Mouse (Mus musculus) brain, embryonic 14.5 days (tissue): ENCODE data around the gene Alas2. TPM values are rescaled to one million over a fixed set of nuclear protein-coding genes. Genes with fewer than 3 reads are reported as not detected.

Experiments used
- DNase-seq: peaks from one replicate; pipeline ENCODE4 v3.0.0-alpha.2; 2011; ENCODE audit warnings: low read depth
- CTCF ChIP-seq: fragments of 200-500 bp; IDR thresholded peaks from 2 replicates; pipeline ENCODE4 v1.5.1; 2012; ENCODE audit warnings: inconsistent platforms, mild to moderate bottlenecking, moderate library complexity, borderline replicate concordance; ENCODE audit not compliant: insufficient read depth, insufficient read length; ENCODE audit errors: extremely low read depth
- POLR2A ChIP-seq: fragments of 200-500 bp; IDR thresholded peaks from 2 replicates; pipeline ENCODE4 v1.6.1; 2012; ENCODE audit warnings: mild to moderate bottlenecking, inconsistent platforms, borderline replicate concordance; ENCODE audit not compliant: poor library complexity, insufficient read depth, insufficient read length, severe bottlenecking; ENCODE audit errors: extremely low read depth
- polyA plus RNA-seq: library from polyadenylated mRNA; depleted of rRNA; stranded (reverse); fragments of >200 nt; gene quantifications from 2 replicates; pipeline ENCODE4 v1.2.3, GENCODE M21; 2012; rRNA removed

Alas2 gene
- polyA plus RNA-seq, 1 experiment: 22.9 TPM

DNA sequence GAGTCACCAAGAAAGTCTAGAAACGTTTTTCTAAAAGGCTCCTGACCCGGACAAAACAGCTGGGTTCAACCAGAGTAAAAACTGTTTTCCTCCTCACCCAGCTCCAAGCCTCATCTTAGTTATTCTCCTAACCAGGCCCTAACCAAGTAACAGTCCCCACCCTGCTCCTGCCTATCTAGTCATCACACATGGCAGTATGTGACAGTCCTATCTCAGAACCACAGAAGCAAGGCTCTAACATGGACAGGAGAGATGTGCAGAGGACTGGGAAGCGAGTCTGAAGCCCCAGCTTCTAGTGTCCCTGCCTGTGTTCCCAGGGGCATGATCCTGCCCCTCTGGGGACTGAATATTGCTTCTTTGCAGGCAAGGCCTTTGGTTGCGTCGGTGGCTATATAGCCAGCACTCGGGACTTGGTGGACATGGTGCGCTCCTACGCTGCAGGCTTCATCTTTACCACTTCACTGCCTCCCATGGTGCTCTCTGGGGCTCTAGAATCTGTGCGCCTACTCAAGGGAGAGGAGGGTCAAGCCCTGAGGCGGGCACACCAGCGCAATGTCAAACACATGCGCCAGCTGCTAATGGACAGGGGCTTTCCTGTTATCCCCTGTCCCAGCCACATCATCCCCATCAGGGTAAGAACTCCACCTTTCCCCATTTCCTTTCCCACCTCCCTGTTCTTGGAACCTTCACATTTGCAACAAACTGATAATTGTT, 17.6 kb downstream of the Alas2 start:
- DNase-seq: no peak
- TF ChIP-seq POLR2A: no peak
- no peak for TF ChIP-seq CTCF

DNA sequence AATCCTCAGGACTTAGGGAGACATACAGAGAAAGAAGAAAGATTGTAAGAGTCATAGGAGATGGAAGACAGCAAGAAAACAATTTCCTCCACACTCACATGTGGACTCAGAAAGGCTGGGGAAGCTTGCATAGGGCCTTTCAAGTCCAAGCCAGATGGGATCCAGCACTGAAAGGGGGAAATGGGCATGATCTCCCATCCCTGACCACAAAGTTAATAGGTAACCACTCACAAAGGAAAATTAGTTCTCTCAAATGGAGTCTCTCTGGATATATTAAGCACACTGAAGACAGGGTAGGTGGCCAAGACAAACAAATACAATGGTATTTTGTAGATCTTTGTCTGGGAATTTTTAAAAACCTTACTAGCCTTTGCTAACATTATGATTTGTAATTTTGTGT, 34.7 kb downstream of the Alas2 start:
- TF ChIP-seq POLR2A (no peak), CTCF (no peak)
- DNase-seq: no peak

DNA sequence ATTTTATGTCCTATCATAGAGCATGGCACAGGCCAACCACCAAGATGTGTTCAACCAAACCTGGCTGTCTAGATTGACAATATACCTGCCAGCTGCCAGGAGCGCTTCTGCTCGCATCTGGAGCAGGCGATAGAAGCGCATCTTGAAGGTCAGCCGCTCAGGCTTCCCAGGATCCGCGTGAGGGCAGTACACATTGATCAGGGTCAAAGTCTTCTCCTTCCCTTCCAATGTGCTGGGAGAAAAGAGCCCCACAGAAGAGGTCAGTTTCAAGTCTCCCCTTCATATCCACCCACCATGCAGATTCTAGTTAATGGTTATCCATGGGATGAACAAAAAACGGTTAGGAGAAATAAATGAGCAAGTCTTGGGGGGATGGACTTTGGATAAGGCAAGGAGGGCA, 37.9 kb downstream of the Alas2 start:
- DNase-seq: no peak
- TF ChIP-seq CTCF (no peak), POLR2A (no peak)

DNA sequence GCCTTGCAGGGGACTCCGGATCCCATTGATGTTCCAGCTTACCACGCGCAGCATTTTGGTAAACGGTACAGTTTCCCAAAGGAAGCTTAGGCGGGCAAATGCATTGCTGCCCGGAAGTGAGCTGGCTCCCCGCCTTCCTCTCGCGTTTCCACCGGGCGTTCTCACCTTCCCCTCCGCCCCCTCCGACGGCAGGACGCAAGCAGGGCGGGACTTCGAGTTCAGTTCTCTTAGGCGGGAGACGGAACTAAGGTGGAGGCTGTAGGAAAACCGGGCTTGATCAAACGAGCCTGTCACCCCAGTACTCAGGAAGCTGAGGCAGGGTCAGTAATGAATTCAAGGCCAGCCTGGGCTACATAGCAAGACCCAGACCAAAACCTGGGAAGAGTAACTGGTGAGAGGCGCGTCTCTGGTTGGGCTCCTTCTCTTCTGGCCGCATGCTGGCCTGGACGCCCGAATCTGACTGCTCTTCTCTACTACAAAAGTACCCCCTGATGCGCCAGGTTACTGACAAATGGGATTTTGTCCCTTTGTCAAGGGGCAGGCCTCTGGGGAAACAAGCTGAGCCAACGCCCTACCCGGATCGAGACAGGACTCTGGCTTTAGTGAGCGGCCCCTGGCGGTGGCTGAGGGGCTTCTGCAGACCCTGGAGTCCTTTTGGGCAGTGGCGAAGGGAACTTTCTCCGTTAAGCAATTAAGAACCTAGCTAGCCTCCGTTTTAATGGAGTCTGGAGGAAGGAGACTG, 41.0 kb downstream of the Alas2 start, which contains the start of gene Pfkfb1:
TSS of gene Pfkfb1 (plus strand) at position 207 of the 742 bp plus-strand sequence.
- peak; percentile 94 for DNase-seq
- TF ChIP-seq CTCF (peak; percentile 62), POLR2A (peak; percentile 28; the same call in 1 of the 2 replicates)

DNA sequence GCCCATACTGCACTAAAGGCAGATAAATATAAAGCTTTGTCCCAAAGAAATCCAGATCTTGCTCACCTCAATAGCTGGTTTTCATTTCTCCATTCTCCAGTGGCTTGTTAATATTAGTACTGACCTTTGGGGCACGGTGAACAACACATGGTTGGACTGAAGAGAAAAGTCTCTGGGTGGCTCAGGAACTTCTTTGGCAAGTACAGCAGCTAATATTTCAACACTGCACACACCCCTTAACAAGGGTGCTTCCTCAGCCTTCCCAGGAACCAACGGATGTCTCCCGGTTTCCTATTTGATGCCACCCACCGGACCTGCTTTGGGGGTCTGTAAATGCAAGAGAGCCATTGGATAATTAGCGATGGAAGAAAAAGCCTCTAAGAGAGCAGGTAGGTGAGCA, 42.5 kb downstream of the Alas2 start, which contains the start of gene Apex2:
TSS of gene Apex2 (minus strand) at position 173 of the 400 bp plus-strand sequence.
- no peak for DNase-seq
- TF ChIP-seq POLR2A (no peak), CTCF (no peak)

DNA sequence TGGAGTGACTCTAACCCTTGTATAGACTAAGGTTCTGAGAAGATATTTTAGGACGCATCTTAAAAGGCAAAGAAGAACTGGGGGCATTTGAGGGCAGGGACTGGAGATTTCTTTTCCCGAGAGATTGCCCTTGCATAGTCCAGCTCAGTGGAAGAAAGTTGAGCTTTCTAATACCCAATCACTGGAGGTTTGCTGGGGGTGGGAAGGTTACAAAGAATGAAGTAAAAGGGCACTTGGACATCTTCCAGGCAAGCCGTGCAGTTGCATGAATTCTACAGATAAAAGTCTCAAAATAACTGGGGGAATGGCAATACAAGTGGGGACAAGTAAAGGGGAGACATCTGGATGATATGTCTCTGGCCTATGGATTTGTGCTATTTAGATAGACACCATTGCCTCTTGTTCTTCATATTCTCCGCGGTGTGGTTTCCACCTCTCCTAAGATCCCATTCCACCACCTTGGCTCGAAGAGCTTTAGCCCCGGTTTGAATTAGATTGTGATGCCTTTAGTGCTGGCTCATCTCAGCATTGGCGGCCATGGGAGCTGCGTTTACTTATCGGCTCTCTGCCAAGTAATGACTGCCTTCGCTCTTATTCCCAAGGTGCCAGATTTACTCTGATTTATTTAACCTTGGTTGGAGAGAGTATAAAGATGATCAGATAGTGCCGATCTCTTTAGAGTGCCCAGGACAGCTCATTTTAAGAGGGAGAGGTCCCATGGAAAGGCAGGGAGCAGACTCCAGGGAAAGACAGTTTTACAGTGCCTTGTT, 46.3 kb downstream of the Alas2 start:
- TF ChIP-seq POLR2A (no peak), CTCF (no peak)
- DNase-seq: no peak

DNA sequence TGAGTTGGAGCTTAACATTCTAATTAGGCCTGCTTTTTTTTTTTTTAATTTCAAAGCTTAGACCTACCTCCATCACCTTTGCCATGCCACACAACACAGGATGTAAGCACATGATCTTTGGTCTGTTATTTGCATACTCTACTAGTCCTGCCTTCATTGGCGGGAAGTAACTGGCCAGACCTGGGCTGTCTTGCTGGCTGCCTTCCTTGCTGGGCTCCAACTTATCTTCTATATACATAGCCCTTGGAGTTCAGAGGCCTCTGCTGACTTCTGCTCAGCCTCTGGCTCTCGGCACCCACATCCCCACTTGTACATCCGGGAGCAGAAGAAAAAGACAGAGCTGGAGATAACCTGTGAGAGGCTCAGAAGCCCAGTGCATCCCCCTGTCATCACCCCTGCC, 47.0 kb downstream of the Alas2 start:
- no peak for TF ChIP-seq CTCF
- no peak for TF ChIP-seq POLR2A
- DNase-seq: no peak

DNA sequence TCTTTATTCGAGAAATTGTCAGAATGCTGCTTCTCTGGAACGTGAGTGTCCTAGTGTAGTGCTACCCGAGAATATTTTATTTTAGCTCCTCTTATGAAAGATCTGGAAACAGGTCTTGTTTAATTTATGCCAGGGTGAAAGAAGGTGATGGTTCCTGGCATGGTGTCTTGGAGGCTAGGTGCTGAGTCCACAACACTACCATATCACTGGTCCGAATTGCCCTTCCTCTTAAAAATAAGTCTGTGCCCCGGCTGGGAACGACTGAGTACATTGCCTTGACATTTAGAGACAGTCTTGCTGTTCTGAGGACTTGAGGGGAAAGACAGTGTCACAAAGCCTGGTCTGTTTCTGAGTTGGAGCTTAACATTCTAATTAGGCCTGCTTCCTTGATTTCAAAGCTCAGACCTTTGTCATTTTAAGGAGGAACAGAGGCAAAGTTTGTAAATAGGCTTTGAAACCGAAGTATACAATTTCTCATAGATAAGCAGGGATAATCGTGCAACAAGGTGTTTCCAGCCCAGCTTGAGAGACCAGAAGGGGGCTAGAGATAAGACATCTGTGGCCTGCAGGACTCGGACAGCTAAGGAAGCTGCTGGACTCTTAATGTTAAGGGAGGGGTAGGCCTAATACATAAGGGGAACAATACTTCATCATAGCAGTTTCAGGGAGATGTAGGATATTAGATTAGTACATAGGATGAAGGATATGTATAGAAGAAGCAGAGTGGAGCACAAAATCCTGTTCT, 48.0 kb downstream of the Alas2 start:
- TF ChIP-seq POLR2A: no peak
- TF ChIP-seq CTCF: no peak
- no peak for DNase-seq

DNA sequence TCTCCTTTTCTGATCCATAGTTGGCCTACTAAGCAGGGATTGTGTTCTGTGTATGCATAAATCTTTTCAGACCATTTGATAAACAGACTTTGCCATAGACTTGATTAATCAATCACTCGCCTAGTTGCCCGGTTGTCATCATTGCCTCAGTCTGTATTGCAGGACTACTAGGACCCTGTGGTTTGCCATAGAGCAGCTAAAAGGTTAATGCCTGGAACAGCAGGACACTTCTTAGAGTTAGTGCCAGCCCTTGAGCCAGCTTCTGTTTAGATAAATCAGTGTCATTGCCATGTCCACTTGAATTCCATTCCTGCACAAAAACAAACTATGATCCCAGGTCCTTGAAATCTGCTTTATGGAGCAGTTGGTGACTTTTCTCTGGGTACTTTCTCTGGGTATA, 51.7 kb downstream of the Alas2 start:
- DNase-seq: no peak
- TF ChIP-seq CTCF (no peak), POLR2A (no peak)

Other genes with a start within 250 kb of the Alas2 start
- gene Tmem29, start 88.2 kb upstream of the Alas2 start, polyA plus RNA-seq: 57.9 and 59.9 TPM in 2 replicates
- gene Pfkfb1, start 40.9 kb downstream of the Alas2 start, polyA plus RNA-seq: 6.2 and 6.4 TPM in 2 replicates
- gene Apex2, start 42.5 kb downstream of the Alas2 start, polyA plus RNA-seq: 26.2 and 27.1 TPM in 2 replicates
- gene Tro, start 110.2 kb downstream of the Alas2 start, polyA plus RNA-seq: 128 and 130 TPM in 2 replicates